Mouse (Mus musculus): ENCODE results near the gene Lekr1. TPM values are rescaled to one million over a fixed set of nuclear protein-coding genes. Genes with fewer than 3 reads are reported as not detected.

Lekr1 gene
- 3.7 and 4.3 TPM in 2 replicates for total RNA-seq (2021)
- long read RNA-seq, experiment 1, partial matches to known transcripts: 0 of 1 reads
- long read RNA-seq, experiment 1, other reads (novel, unspliced or antisense): 0 of 1 reads
- long read RNA-seq, experiment 2, partial matches to known transcripts: 0 of 3 reads
- long read RNA-seq, experiment 2, other reads (novel, unspliced or antisense): 0 of 3 reads

- DNase-seq: peak; percentile 94
Observed at GRCm38 (mm10) chr3:65665977-65666766, at the start of gene Lekr1. Gene Lekr1 (plus strand): TSS chr3:65666228.

- DNase-seq: no peak
Observed at GRCm38 (mm10) chr3:65617507-65617906, 48.5 kb upstream of the Lekr1 start.

GRCm38 (mm10) chr3:65619340-65619739, 46.7 kb upstream of the Lekr1 start:
- no peak for DNase-seq

- no peak for DNase-seq
Observed at GRCm38 (mm10) chr3:65623057-65623456, 43.0 kb upstream of the Lekr1 start.

GRCm38 (mm10) chr3:65625496-65626289, 40.3 kb upstream of the Lekr1 start:
- no peak for DNase-seq

- DNase-seq: no peak
Observed at GRCm38 (mm10) chr3:65626290-65626914, 39.6 kb upstream of the Lekr1 start.

GRCm38 (mm10) chr3:65627021-65627706, 38.9 kb upstream of the Lekr1 start:
- no peak for DNase-seq

- no peak for DNase-seq
Observed at GRCm38 (mm10) chr3:65627707-65628028, 38.4 kb upstream of the Lekr1 start.

GRCm38 (mm10) chr3:65629565-65630112, 36.4 kb upstream of the Lekr1 start:
- DNase-seq: no peak

- DNase-seq: no peak
Observed at GRCm38 (mm10) chr3:65633604-65634003, 32.4 kb upstream of the Lekr1 start.

GRCm38 (mm10) chr3:65635983-65636382, 30.0 kb upstream of the Lekr1 start:
- peak; percentile 28 for DNase-seq

GRCm38 (mm10) chr3:65637313-65637712, 28.7 kb upstream of the Lekr1 start:
- DNase-seq: no peak

GRCm38 (mm10) chr3:65638896-65639295, 27.1 kb upstream of the Lekr1 start:
- no peak for DNase-seq

GRCm38 (mm10) chr3:65639454-65640014, 26.5 kb upstream of the Lekr1 start:
- no peak for DNase-seq

GRCm38 (mm10) chr3:65642959-65643358, 23.1 kb upstream of the Lekr1 start:
- DNase-seq: no peak

- no peak for DNase-seq
Observed at GRCm38 (mm10) chr3:65643654-65644053, 22.4 kb upstream of the Lekr1 start.

- no peak for DNase-seq
Observed at GRCm38 (mm10) chr3:65647592-65647991, 18.4 kb upstream of the Lekr1 start.

- DNase-seq: no peak
Observed at GRCm38 (mm10) chr3:65648913-65649312, 17.1 kb upstream of the Lekr1 start.

GRCm38 (mm10) chr3:65650156-65650815, 15.7 kb upstream of the Lekr1 start:
- DNase-seq: no peak

GRCm38 (mm10) chr3:65654541-65655206, 11.4 kb upstream of the Lekr1 start:
- no peak for DNase-seq
